Mouse (Mus musculus) heart, postnatal 0 days (tissue): ENCODE data around the gene Tcf15.

Experiments
- CTCF ChIP-seq: IDR thresholded peaks from 2 replicates; pipeline ENCODE4 v1.5.1; 2016; ENCODE audit warnings: antibody characterized with exemption, control low read depth, low read depth
- EP300 ChIP-seq: IDR thresholded peaks from 2 replicates; pipeline ENCODE4 v1.6.1; 2016; ENCODE audit warnings: antibody characterized with exemption, low read depth

DNA sequence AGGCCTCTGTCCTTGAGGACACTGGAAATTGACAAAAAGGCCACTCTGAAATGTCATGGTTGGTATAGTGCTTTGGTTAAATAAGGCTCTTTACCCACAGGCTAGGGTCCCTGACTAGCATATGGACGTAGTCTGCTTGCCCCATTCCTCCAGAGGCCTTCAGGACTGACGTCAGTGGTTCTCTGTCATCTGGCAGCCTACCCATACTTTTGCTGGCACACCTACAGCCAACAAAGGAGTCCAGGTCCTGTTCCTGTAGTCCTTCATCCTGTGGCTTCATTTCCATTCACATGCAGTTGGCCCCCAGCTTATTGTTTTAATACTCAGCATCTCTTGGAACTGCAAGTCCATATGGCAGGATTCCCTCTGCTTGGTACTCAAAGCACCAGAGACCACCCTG is 46.4 kb upstream of the Tcf15 start:
- TF ChIP-seq CTCF (no peak), EP300 (no peak)
